Mouse (Mus musculus): ENCODE measurements at regions not wholly inside any gene's neighbourhood (a gene's known extent, or its start where the extent isn't known, plus 50 kb on each side); places are given as distances from the start of the nearest gene placed in this dataset.

- TF ChIP-seq POLR2A (IDR thresholded peaks at IDR 0.05; ENCODE audit: borderline replicate concordance, insufficient read depth, low read length) (no peak), CTCF (IDR thresholded peaks at IDR 0.05; ENCODE audit: borderline replicate concordance, insufficient read depth, low read depth, low read length) (no peak)
Observed at GRCm38 (mm10) chr2:178642137-178643052, 212.1 kb downstream of the Cdh26 start.
